Mouse (Mus musculus): Measurements from ENCODE around the gene Ccdc13.

DNA sequence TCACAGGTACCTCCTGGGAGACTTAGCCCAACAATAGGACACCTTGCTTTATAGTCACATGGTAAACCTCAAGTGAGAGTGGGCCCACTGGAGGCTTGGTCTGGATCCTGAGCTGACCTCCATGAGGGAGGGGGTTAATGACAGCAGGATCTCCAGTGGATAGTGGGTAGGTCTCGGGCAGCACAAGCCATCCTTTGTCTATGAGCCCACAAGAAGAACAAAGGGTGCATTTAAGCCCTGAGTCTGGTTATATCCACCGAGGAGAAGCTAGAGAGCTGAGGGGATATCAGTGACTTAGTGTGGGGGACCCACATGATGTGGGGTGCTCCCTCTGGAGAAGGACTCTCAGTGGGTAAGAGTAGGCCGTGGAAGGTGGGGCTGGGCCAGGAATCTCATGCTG lies 30.8 kb downstream of the Ccdc13 start:
- TF ChIP-seq POLR2A (IDR thresholded peaks at IDR 0.05; ENCODE audit: borderline replicate concordance, extremely low read depth, insufficient read depth, insufficient read length, poor library complexity, severe bottlenecking): no peak
- no peak for TF ChIP-seq CTCF (IDR thresholded peaks at IDR 0.05; ENCODE audit: borderline replicate concordance, extremely low read depth, insufficient read depth, insufficient read length)
